Mouse (Mus musculus): ENCODE results near the gene Eloa.

GRCm38 (mm10) chr4:136069313-136069712, 47.8 kb upstream of the Eloa start:
- TF ChIP-seq CTCF (IDR thresholded peaks at IDR 0.05; ENCODE audit: control insufficient read depth, insufficient read depth, insufficient read length), result no peak
- TF ChIP-seq USF1 (IDR thresholded peaks at IDR 0.05; ENCODE audit: low read depth), result no peak
- no peak for TF ChIP-seq CEBPB (IDR thresholded peaks at IDR 0.05; ENCODE audit: low read depth)
- no peak for TF ChIP-seq MAX (IDR thresholded peaks at IDR 0.05)
- no peak for TF ChIP-seq MYOG (IDR thresholded peaks at IDR 0.05; ENCODE audit: control insufficient read depth, extremely low read depth, insufficient read length)
- no peak for TF ChIP-seq FOSL1 (IDR thresholded peaks at IDR 0.05; ENCODE audit: insufficient read depth, low read length, poor library complexity, severe bottlenecking)
- TF ChIP-seq MYOD1 (IDR thresholded peaks at IDR 0.05; ENCODE audit: control insufficient read depth, insufficient read length, low read depth), result no peak

Measured in C2C12 (cell line).